Mouse (Mus musculus) heart, adult 2 months (tissue): ENCODE results near the gene Dock8.

Experiments
- CTCF ChIP-seq: fragments of 200-600 bp; IDR thresholded peaks from 2 replicates; pipeline ENCODE4 v1.8.1; 2022; ENCODE audit warnings: antibody characterized with exemption, mild to moderate bottlenecking, moderate library complexity
- EP300 ChIP-seq: fragments of 200-500 bp; IDR thresholded peaks from 2 replicates; pipeline ENCODE4 v1.6.1; 2011; ENCODE audit warnings: low read depth, low read length, control low read depth; ENCODE audit not compliant: insufficient read depth

DNA sequence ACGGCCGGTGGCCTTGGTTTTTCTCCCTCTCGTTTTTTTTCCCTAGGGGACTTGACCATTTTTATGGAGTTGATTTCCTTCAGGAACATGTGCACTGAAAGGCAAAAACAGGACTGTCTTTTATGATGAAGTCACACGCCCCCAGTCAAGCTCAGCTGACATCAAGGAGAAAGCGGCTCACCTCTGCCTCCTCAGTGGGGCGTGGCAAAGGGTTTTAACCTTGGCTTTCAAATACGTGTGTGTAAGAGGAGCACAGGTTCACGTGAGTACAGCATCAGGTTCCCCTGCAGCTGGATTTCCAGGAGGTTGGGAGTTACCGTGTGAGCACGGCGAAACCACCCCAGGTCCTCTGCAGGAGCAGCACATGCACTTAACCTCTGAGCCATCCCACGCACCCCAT is 203.7 kb downstream of the Dock8 start:
- TF ChIP-seq EP300: no peak
- TF ChIP-seq CTCF: no peak
